Mouse (Mus musculus) yolk sac, embryonic 10.5 days (tissue): ENCODE results near the gene Gdpd2.

Experiments used
- DNase-seq: peaks from one replicate; pipeline ENCODE4 v3.0.0-alpha.2; 2017; ENCODE audit warnings: low spot score

The Gdpd2 gene

DNA sequence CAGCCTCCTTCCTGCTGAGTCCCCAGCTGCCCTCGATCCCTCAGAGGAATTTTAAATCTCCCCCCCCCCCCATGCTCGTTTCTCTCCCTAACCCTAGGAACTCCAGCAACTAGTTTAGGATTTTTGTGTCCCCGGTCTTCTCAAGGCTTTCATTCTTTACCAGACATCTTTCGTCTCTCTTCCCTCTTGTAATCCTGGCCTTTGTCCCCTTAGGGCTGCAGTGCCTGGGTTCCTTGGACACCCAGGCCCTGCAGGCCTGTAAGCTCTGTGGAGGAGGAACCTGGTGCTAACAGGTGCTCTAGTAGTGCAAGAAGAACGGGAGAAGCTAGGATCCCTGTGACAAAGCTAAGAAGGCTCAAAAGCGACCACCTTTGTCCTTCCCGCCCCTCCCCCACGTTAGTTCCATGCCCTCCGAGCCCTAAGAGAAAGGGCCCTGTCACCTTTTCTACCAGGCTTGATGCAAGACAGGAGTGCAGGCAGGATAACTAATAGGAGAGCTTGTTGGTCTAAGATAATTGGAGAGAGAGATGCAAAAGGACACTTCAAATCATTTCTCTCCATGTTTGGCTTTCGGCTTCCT is 48.1 kb downstream of the Gdpd2 start:
- no peak for DNase-seq

DNA sequence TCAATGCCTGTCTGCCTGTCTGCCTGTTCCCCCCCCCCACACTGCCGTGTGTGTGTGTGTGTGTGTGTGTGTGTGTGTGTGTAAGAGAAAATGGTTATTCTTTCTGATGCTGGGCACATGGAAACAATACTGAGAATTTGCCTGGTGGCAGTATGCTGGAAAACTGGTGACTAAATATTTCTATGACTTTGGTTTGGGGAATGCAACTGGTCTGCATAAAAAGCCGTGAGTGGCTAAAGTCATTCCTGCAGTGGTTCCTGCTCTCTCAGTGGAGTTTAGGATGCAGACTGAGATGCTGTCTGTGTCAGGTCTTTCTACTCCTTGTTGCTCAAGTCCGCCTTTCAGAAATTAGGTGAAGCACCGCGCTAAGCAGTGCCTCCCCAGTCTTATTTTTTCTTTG is 48.7 kb downstream of the Gdpd2 start:
- DNase-seq, result no peak
